Mouse (Mus musculus) kidney, adult 11 months (tissue): Measurements from ENCODE around the gene Wdsub1.

Experiments used
- DNase-seq: peaks from one replicate; pipeline ENCODE4 v3.0.0; 2022

Wdsub1 gene

DNA sequence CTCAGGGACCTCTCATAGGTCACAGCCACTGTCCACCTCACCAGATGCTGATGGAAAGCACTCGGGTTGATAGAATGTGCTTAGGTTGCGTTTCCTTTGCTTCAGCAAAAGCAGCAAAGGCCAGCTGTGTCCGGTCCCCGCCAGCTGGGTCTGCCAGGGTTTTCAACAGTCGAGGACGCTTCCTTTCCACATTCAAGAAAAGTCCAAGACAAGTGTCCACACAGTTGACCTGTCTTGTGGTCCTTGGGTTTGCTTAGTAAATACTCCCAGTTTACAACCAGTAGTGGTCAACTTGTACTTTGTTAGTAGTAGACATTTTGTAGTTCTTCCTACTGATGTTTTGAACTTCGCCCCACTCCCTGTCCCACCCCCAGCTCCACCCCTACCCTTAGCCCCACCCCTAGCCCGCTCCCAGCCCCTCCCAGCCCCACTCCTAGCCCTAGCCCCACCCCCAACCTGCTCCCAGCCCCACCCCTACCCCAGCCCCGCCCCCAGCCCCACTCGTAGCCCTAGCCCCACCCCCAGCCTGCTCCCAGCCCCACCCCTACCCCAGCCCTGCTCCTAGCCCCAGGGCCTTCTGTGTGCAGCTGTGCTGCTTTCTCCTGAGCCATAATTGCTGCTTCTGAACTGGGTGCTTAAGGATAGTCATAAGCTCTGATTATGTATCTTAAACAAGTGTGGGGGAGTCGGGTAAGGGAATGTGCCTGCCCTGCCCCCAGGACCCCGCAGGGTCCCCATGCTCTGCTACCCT, 41.0 kb downstream of the Wdsub1 start:
- peak; percentile 70 for DNase-seq

DNA sequence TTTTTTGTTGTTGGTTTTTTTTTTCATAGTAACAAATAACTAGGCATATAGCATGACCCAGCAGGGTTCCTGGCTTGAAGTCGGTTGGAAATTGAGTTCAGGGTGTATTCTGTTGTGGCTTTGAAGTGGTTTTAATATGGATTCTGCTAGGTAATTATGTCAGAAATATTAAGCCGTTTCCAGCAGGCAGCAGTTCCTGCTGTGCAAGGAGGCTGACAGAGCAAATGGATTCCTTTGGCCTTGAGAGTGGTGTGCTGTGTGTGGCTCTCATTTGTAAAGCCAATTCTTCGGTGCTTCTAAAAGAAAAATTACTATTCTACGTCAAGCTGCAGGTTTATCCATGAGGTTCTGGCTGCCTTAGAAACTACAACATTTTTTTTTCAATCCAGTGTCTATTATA, 42.2 kb downstream of the Wdsub1 start:
- no peak for DNase-seq

DNA sequence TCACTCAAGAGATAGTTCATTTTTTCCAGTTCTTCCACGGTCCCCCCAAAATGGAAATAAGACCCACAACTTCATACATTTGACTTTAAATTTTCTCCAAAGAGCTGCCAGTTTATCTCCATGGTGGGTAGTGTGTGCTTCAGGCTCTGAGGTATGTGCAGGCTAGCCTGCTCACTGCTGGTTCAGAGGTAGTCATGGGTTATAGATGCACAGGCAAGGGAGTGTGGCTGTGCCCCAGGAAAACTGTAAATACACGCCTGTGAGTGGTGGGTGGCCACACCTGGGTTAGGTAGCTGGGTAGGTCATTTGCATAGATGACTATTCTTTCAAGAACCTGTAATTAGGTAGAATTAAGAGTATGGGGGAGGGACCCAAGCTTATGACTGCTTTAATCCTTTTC, 42.6 kb downstream of the Wdsub1 start:
- no peak for DNase-seq

- DNase-seq: peak; percentile 68
These were observed 43.6 kb downstream of the Wdsub1 start for GRCm38 (mm10) chr2:59838825-59839224.

DNA sequence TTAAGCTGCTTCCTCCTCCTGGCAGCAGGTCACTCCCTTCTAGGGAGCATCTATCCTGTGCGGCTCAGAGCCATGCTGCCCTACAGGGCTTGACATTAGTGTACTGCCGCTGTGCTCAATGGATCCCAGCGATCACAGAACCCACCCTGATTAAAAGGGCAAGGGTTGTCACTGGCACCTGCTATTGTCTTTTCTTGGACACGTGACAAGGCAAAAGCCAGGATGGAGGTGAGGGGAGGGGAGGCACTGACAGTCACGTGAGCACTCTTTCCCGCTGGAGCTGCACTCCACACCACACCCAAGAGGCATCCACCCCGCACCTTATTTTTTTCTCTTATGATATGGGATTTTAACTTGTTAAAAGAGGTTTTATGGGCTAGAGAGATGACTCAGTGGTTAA, 50.6 kb downstream of the Wdsub1 start:
- DNase-seq: no peak

DNA sequence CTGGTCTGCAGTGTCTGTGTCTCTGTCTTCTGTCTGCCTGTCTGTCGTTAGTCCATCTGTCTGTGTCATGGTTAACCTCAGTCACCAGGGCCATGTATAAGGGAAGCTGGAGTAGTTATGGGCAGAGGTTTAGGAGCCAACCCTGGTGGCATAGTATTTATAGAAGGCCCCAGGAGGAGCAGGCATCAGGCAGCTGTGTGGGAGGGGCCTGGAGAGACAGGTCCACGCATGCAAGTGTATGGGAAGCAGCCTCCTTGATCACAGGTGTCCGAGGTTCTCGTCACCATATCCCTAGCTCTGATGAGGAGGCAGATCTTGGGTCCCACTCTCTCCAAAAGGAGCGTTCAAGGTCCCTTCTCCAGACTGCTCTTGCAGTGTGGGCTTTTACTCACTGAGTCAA, 51.5 kb downstream of the Wdsub1 start:
- DNase-seq: no peak

DNA sequence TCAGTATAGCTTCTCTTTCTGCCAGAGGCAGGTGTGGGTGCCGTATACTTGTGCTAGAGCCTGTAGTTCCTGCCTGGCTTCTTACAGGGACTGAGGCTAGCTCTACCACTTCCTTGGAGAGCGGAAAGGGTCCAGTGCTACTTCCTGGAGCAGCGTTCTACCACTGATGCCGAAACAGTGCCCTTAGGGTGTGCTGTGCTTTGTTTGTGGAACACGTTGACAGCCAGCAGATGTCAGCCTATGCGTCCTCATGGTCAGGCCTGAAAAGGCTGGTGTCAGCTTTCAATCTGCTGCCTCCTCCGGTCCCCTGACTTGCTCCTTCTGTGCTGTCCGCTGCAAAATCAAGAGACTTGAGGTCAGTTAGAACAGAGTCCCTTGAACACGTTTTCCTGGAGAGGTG, 52.2 kb downstream of the Wdsub1 start:
- no peak for DNase-seq

GRCm38 (mm10) chr2:59829718-59830117, 52.7 kb downstream of the Wdsub1 start:
- DNase-seq: no peak

DNA sequence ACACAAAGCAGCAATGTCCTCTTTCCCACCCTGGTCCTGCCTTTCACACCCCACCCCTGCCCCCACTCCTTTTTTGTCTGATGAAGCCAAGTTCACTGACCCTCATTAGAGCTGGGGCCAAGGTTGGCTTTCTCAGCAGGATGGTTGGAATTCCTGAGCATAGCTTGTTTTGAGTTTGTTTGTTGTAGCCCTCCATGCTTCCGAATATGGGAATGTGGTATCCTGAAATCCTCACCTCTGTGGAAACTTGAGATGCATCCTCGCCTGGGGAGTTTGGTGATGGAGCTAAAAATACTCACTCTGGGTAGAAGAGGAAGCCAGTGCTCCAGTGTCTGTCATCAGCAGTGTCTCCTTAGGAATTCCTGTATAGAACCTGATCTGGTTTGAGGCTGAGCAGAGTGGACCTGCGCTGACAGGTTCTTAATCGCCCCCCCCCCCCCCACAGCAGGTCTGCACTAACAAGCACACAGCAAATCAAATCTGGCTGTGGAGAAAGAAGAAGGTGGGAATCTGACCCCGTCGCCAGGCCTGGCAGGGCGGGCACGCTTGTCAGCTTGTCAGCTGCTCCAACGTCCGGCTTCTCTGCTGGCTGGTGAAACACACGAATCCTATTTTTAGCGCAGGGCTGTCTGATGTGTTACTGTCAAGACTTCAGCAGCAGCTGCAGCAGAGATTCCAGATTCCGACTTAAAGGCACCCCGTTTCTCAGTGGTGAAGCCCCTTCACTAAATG, 53.4 kb downstream of the Wdsub1 start:
- peak; percentile 76 for DNase-seq

DNA sequence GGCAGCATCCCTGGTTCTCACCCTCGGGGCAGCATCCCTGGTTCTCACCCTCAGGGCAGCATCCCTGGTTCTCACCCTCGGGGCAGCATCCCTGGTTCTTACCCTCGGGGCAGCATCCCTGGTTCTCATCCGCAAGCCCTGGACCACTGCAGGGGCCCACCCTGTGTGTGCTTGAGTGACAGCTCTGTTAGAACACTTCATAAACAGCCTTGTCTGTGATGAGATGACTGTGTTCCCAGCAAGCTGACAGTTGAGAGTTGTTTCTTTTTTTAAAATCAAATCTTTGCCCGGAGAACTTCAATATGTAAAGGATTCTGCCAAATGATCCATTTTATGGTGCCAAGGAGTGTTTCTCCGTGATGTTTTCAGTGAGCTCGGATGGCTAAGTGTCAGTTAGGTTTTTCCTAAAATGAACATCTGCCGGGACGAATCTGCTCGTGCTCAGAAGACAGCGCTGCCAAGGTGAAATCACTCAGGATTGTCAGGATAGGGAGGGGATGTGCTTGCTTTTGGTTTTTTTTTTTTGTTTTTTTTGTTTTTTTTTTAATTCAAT, 54.2 kb downstream of the Wdsub1 start:
- no peak for DNase-seq

DNA sequence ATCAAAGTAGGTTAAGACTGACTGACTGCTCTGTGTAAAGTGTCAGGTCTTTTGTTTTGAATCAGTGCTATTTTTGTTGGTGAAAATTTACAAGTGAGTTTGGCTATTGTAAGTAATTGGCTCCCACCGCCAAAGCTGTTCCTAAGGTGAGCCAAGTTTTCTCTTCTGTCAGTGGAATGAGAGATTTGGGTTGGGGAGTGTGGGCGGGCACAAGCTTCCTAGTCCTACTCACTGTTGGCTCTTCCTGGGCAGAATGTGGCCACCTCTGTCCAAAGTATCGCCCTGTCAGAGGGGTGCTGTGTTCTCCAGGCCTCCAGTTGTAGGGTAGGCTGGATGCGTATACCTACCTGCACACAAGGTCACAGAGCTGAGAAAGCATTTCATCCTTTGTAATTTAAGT, 57.0 kb downstream of the Wdsub1 start:
- DNase-seq: no peak

- DNase-seq: no peak
These were observed 58.1 kb downstream of the Wdsub1 start for GRCm38 (mm10) chr2:59824289-59824688.

DNA sequence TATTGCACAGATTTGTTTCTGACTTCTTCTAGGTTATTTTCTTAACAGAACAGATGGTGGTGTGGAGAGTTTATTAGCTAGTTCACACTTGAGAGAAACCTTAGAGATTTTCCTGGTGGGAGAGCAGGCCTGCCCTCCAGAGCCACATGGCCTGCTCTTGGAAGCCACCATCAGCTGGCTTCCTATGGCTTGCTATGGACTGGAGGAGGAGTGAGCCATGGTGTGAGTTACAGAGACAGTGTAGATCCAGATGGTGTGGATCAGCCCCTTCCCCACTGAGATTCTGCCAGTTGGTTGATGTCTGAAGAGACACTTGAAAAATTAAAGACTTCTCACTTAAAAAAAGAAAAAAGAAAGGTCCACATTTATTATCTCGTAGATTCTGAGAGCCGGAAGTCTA, 61.3 kb downstream of the Wdsub1 start:
- no peak for DNase-seq

DNA sequence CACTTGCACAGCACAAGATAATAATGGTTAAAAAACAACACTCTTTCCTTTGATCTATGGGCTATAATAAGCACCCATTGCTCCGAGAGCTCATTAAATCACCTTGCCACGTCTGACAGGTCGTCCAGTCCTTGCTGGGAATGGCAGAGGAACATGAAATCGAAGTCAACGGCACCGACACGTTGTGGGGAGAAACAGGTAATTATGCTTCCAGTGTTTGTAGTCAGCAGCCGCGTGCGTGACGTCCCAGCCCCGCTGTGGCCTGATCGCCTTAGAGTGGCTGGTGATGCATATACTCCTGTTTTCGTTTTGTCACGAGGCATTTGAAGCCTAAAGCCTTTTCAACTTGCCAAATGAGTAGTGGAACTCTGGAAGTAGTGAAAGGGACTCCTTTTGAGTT, 62.3 kb downstream of the Wdsub1 start:
- no peak for DNase-seq

DNA sequence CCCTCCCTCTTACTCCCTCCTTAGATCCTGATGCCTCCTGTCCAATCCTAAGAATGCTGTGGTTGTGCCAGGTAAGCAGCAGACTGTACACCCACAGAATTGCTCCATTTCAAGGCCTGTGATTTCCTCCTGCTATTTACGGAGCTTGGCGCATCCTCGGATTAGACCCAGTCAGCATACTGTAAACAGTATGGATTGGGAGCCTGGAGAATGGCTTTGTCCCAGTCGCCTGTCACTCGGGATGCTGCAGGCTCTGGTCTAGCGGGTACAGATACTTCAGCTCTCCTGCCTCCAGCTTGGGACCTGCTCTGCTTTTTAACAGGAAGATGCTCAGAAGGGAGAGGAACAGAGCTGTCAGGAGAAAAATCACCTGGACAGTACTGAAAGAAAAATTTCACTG, 63.0 kb downstream of the Wdsub1 start:
- no peak for DNase-seq

- DNase-seq: no peak
These were observed 63.7 kb downstream of the Wdsub1 start for GRCm38 (mm10) chr2:59818663-59819062.

DNA sequence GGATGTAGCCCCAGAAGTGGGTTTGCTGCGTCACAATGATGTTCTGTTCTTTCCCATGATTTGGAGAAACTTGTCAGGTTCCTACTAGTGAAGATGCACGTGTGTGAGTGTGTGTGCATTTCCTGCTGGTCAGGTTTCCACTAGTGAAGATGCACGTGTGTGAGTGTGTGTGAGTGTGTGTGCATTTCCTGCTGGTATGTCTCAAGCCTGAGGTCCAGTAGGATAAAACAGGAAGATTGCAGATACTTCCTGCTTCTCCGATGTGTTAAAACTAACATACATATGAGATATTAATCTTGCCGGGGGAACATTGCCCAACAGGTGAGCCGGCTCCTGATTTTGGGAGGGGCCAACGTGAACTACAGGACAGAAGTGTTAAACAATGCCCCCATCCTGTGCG, 67.4 kb downstream of the Wdsub1 start:
- DNase-seq: no peak

DNA sequence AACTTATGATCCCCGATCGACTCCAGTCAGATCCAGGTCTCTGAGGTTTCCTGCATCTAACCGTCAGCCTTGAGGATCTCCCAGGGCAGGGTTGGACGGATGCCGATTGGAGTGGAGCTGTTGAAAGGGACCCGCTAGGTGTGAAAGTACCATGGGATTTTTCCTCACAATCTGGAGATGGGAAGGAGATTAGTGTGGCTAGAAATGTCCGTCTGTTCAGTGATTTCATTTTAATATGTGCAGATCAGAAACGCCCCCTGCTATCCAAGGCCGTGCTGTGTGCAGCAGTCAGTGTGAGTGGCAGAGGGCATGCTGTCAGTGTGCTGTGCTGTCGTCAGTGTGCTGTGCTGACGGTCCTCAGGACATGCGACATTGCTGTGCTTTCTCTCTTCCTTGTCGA, 68.9 kb downstream of the Wdsub1 start:
- no peak for DNase-seq

DNA sequence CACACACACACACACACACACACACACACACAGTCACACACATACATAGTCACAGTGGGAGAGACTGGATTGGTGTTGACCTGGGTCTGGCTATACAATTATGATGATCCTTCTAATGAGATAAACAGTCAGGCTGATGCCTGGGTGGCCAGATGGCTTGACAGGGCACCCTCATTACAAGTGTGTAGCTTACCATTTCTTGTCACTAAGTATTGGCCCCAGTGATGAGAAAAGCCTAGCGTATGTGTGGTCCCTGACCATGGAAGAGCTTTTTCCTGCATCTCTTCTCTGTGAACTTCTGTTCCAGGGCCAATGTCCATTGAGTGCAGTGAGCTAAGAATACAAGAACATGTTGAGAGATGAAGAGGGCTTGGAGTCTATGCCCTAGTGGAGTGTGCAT, 69.8 kb downstream of the Wdsub1 start:
- DNase-seq: no peak

- DNase-seq: no peak
These were observed 71.1 kb downstream of the Wdsub1 start for GRCm38 (mm10) chr2:59811247-59811646.

DNA sequence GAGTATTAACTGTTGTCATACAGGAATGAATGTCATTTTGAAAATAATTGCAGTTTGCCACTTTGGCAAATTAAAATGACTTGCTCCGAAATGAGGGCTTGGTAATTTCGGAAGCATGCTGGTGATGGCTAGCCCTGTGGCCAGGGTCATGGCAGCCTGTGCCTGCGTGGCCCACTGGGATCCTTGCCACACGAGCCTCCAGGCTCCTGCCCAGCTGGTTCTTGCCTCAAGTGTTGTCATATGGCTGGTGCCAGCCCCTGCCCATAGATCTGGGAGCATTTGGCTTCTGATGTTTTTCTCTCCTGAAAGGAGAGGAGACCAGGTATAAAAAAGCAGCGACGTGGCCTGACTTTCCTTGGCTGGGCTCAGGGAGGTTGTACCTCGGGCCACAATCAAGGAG, 72.4 kb downstream of the Wdsub1 start:
- DNase-seq: no peak

DNA sequence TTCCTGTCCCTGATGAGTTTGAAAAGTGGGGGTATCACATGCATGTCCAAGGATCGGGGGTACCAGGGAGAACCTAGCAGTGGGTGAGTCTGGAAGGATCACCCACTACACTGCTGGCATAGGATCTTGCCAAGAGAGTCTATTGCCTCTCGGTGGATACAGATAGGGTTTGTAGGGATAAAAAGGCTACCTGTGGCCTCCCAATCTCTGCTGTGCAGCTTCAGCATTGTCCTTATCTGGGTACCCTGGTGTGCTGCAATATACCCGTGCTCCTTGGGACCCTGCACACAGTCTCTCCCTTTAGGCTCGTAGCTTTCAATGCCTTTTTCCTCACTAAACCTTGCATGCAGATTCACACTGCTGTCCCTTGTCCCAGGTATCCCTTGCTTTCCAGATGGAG, 73.8 kb downstream of the Wdsub1 start:
- DNase-seq: no peak

GRCm38 (mm10) chr2:59806038-59806437, 76.4 kb downstream of the Wdsub1 start:
- DNase-seq: no peak

DNA sequence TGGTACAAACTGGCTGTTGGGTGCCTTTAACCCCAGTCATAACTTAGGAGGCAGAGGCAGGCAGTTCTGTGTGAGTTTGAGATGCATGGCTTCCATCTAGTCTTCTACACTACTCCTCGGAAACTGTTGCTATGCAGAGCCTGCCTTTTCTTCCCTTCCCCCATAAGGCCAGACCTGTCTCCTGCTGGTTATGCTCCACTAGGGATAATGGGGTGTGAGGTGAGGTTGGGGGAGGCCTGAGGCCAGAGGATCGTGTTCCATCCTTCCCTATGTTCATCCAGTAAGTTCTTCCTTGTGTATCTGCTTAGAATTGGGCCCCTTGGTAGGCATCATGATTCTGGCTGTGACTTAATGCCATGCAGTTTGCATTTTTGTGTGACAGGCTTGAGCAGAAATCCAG, 76.8 kb downstream of the Wdsub1 start:
- no peak for DNase-seq
